Mouse (Mus musculus): Measurements from ENCODE around the gene Itga4. TPM values are rescaled to one million over a fixed set of nuclear protein-coding genes. Genes with fewer than 3 reads are reported as not detected.
A peak's percentile ranks its signal among the peaks of the same experiment; 100 is the strongest.

Gene Itga4
- total and polyA plus RNA-seq, 3 experiments: 22.7 to 97.5 (median 48.9) TPM

- Histone ChIP-seq H3K27me3 (ENCODE audit: control insufficient read depth in 1 of 2, insufficient read depth in 2 of 2, low read length in 2 of 2) (no peaks in the 10 kb centered on the region), H3K9ac (ENCODE audit: control insufficient read depth, low read depth, low read length, poor library complexity, severe bottlenecking) (no peak overlapping the region), H3K79me2 (ENCODE audit: control insufficient read depth, insufficient read depth, low read length, poor library complexity) (no peaks in the 10 kb centered on the region), H3K27ac (ENCODE audit: control insufficient read depth, low read depth, low read length) (no peak overlapping the region), H3K36me3 (ENCODE audit: control insufficient read depth in 1 of 2, insufficient read depth in 2 of 2, low read length in 2 of 2) (peaks cover 0 to 5% of the 10 kb centered on the region in 2 experiments; a peak in 1 of 4 replicates), H3K9me3 (replicated peaks; ENCODE audit: insufficient read depth, low read length) (no peaks in the 10 kb centered on the region), H3K4me3 (ENCODE audit: control insufficient read depth in 1 of 2, insufficient read depth in 1 of 2, low read depth in 2 of 2, low read length in 2 of 2) (no peak overlapping the region), H3K4me1 (ENCODE audit: control insufficient read depth in 1 of 2, insufficient read depth in 2 of 2, low read length in 2 of 2) (peaks cover 2 to 3% of the 10 kb centered on the region in 2 experiments; a peak in 3 of 4 replicates)
- TF ChIP-seq SIN3A (IDR thresholded peaks at IDR 0.05; ENCODE audit: low read length) (no peak), EP300 (IDR thresholded peaks at IDR 0.05; ENCODE audit: low read depth in 1 of 2, low read length in 2 of 2) (peak in 1 of 2 experiments; percentile 8; a peak in 1 of 4 replicates), GATA1 (IDR thresholded peaks at IDR 0.05; ENCODE audit: low read depth, low read length) (peak; percentile 50; the same call in 1 of the 2 replicates)
- no peak for DNase-seq (ENCODE audit: low read depth, low spot score)
Observed at GRCm38 (mm10) chr2:79244276-79244675, 10.9 kb upstream of the Itga4 start.

- H3K4me1 ChIP-seq (ENCODE audit: control insufficient read depth in 1 of 2, insufficient read depth in 2 of 2, low read length in 2 of 2): peaks cover 2 to 3% of the 10 kb centered on the region in 2 experiments; a peak in 3 of 4 replicates
- no peak for TF ChIP-seq RAD21 (IDR thresholded peaks at IDR 0.05; ENCODE audit: low read depth, low read length)
- no peak for TF ChIP-seq POLR2AphosphoS2 (IDR thresholded peaks at IDR 0.05; ENCODE audit: low read length)
- TF ChIP-seq CHD1 (IDR thresholded peaks at IDR 0.05; ENCODE audit: low read depth, low read length): no peak
- no peak for TF ChIP-seq HCFC1 (IDR thresholded peaks at IDR 0.05; ENCODE audit: low read depth, low read length)
- no peak for TF ChIP-seq MYC (IDR thresholded peaks at IDR 0.05; ENCODE audit: low read depth, low read length)
- TF ChIP-seq SMC3 (IDR thresholded peaks at IDR 0.05; ENCODE audit: low read depth, low read length): no peak
- no peak for TF ChIP-seq MAX (IDR thresholded peaks at IDR 0.05; ENCODE audit: low read length)
- no peak for TF ChIP-seq USF2 (IDR thresholded peaks at IDR 0.05; ENCODE audit: borderline replicate concordance in 1 of 2, insufficient read depth in 1 of 2, low read depth in 1 of 2, low read length in 2 of 2)
- no peak for TF ChIP-seq ZKSCAN1 (IDR thresholded peaks at IDR 0.05; ENCODE audit: low read depth, low read length)
- no peaks in the 10 kb centered on the region for H3K9me3 ChIP-seq (replicated peaks; ENCODE audit: insufficient read depth, low read length)
- H3K79me2 ChIP-seq (ENCODE audit: control insufficient read depth, insufficient read depth, low read length, poor library complexity): no peaks in the 10 kb centered on the region
- no peak overlapping the region for H3K4me3 ChIP-seq (ENCODE audit: control insufficient read depth in 1 of 2, insufficient read depth in 1 of 2, low read depth in 2 of 2, low read length in 2 of 2)
- no peak overlapping the region for H3K9ac ChIP-seq (ENCODE audit: control insufficient read depth, low read depth, low read length, poor library complexity, severe bottlenecking)
- H3K27me3 ChIP-seq (ENCODE audit: control insufficient read depth in 1 of 2, insufficient read depth in 2 of 2, low read length in 2 of 2): no peaks in the 10 kb centered on the region
- DNase-seq (ENCODE audit: low read depth, low spot score): no peak
- H3K27ac ChIP-seq (ENCODE audit: control insufficient read depth, low read depth, low read length): no peak overlapping the region
- peaks cover 0 to 5% of the 10 kb centered on the region in 2 experiments; a peak in 2 of 4 replicates for H3K36me3 ChIP-seq (ENCODE audit: control insufficient read depth in 1 of 2, insufficient read depth in 2 of 2, low read length in 2 of 2)
Observed at GRCm38 (mm10) chr2:79244743-79245142, 10.5 kb upstream of the Itga4 start.

GRCm38 (mm10) chr2:79248283-79248682 lies 6.9 kb upstream of the Itga4 start:
- Histone ChIP-seq H3K27me3 (ENCODE audit: control insufficient read depth in 1 of 2, insufficient read depth in 2 of 2, low read length in 2 of 2) (no peaks in the 10 kb centered on the region), H3K9me3 (replicated peaks; ENCODE audit: insufficient read depth, low read length) (no peaks in the 10 kb centered on the region), H3K36me3 (ENCODE audit: control insufficient read depth in 1 of 2, insufficient read depth in 2 of 2, low read length in 2 of 2) (peaks cover 0 to 22% of the 10 kb centered on the region in 2 experiments; a peak in 2 of 4 replicates), H3K9ac (ENCODE audit: control insufficient read depth, low read depth, low read length, poor library complexity, severe bottlenecking) (no peak overlapping the region), H3K79me2 (ENCODE audit: control insufficient read depth, insufficient read depth, low read length, poor library complexity) (no peaks in the 10 kb centered on the region), H3K4me3 (ENCODE audit: control insufficient read depth in 1 of 2, insufficient read depth in 1 of 2, low read depth in 2 of 2, low read length in 2 of 2) (no peak overlapping the region), H3K27ac (ENCODE audit: control insufficient read depth, low read depth, low read length) (no peak overlapping the region), H3K4me1 (ENCODE audit: control insufficient read depth in 1 of 2, insufficient read depth in 2 of 2, low read length in 2 of 2) (peaks cover 11 to 18% of the 10 kb centered on the region in 2 experiments)
- DNase-seq (ENCODE audit: low read depth, low spot score): no peak
- TF ChIP-seq RAD21 (IDR thresholded peaks at IDR 0.05; ENCODE audit: low read depth, low read length) (no peak), MAZ (IDR thresholded peaks at IDR 0.05; ENCODE audit: low read depth, low read length) (no peak), TBP (IDR thresholded peaks at IDR 0.05; ENCODE audit: low read depth, low read length) (no peak), MXI1 (IDR thresholded peaks at IDR 0.05; ENCODE audit: low read depth, low read length) (no peak), ZMIZ1 (IDR thresholded peaks at IDR 0.05; ENCODE audit: low read depth, low read length) (no peak), CHD1 (IDR thresholded peaks at IDR 0.05; ENCODE audit: low read depth, low read length) (no peak), JUND (IDR thresholded peaks at IDR 0.05; ENCODE audit: low read depth, low read length) (no peak), MYB (IDR thresholded peaks at IDR 0.05; ENCODE audit: low read depth, low read length) (no peak), ZNF384 (IDR thresholded peaks at IDR 0.05; ENCODE audit: low read depth, low read length) (no peak), MAFK (IDR thresholded peaks at IDR 0.05; ENCODE audit: borderline replicate concordance, low read depth, low read length) (no peak), GABPA (IDR thresholded peaks at IDR 0.05; ENCODE audit: low read depth, low read length) (no peak), ZC3H11A (IDR thresholded peaks at IDR 0.05; ENCODE audit: low read depth, low read length) (no peak)

All from MEL (cell line).